Mouse (Mus musculus) forebrain, embryonic 12.5 days (tissue): Measurements from ENCODE around the gene Arhgef6. TPM values are rescaled to one million over a fixed set of nuclear protein-coding genes. Genes with fewer than 3 reads are reported as not detected.

Experiments
- ATAC-seq: fragments of 200-750 bp; cut with Nextera tagmentation; 2 replicates; pipeline ENCODE4 v1.8.0; 2017; ENCODE audit warnings: moderate TSS enrichment; ENCODE audit not compliant: low FRiP score
- H3K27ac ChIP-seq: fragments of 300-500 bp; sonication (generic); 2 replicates; pipeline ENCODE4 v1.5.1; 2016; ENCODE audit warnings: mild to moderate bottlenecking
- H3K27me3 ChIP-seq: fragments of 300-500 bp; sonication (generic); 2 replicates; pipeline ENCODE4 v1.6.1; 2016; ENCODE audit warnings: mild to moderate bottlenecking
- H3K36me3 ChIP-seq: fragments of 300-500 bp; sonication (generic); replicated peaks from 2 replicates; pipeline ENCODE4 v1.6.1; 2016; ENCODE audit warnings: mild to moderate bottlenecking
- H3K4me1 ChIP-seq: fragments of 300-500 bp; sonication (generic); 2 replicates; pipeline ENCODE4 v1.6.1; 2016
- H3K4me2 ChIP-seq: fragments of 300-500 bp; sonication (generic); 2 replicates; pipeline ENCODE4 v1.6.1; 2016; ENCODE audit warnings: mild to moderate bottlenecking, moderate library complexity
- H3K4me3 ChIP-seq: fragments of 300-500 bp; sonication (generic); replicated peaks from 2 replicates; pipeline ENCODE4 v1.5.1; 2016; ENCODE audit warnings: mild to moderate bottlenecking
- H3K9ac ChIP-seq: fragments of 300-500 bp; sonication (generic); 2 replicates; pipeline ENCODE4 v1.6.1; 2016; ENCODE audit warnings: mild to moderate bottlenecking
- H3K9me3 ChIP-seq: fragments of 300-500 bp; sonication (generic); 2 replicates; pipeline ENCODE4 v1.6.1; 2016
- WGBS: fragments of 180-500 bp; shearing (Covaris S2); methylation state at CpG from one replicate; pipeline ENCODE4 v1.1.7; 2016; 5-methylcytosine and 5-hydroxymethylcytosine counted together
- polyA plus RNA-seq: library from polyadenylated mRNA; unstranded; fragments of >200 nt; fragmentation: Nextera tagmentation; extraction: Ambion mirVana; gene quantifications from 2 replicates; pipeline ENCODE4 v1.2.1, GENCODE M21; 2016

Arhgef6 gene
- polyA plus RNA-seq, result 6.5 and 7.2 TPM in 2 replicates

DNA sequence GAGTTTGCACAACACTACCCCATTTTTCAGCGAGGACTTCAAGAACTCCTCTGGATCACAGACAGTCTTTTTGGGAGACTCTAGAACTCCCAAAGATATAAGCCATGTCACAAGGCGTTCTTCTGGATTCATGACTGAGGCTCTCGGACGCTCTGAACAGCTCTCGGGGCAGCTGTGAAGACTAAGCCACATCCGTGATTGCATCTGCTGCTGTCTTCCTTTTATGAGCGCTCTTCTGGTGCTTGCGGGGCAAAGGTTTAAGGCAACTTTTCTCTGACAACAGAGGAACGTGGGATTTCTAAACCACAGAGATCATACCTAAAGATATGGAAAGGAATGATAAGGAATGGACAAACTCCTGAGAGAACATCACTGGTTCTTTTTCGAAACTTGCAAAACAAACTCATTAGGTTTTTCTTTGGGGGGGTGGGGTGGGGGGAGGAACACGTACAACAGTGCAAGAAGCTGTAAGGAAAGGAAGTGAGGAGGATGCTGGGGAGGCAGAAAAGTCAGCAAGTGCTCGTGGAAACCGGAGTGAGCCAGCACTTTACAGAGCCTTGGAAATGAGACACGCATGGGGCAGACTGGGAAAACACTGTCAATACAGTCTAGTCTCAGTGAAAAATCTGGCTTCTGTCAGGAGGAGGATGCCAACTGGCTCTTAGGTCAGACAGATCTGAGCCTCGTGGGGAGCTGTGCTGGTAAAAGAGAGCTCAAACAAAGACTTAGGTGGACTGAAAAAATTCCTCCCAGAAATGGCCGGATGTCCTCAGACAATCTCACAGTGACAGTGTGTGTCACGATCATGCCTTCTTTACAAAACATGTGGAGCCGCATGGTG lies at the start of gene Arhgef6:
Gene Arhgef6, minus strand, starts transcription at position 359 of the 841 bp plus-strand sequence.
- Histone ChIP-seq H3K36me3 (no peaks in the 10 kb centered on the region), H3K9me3 (no peaks in the 10 kb centered on the region), H3K4me2 (no peak within 1 kb of the TSS), H3K27ac (no peak within 1 kb of the TSS), H3K4me1 (no peaks in the 10 kb centered on the region), H3K4me3 (no peak within 1 kb of the TSS), H3K27me3 (no peaks in the 10 kb centered on the region), H3K9ac (no peak within 1 kb of the TSS)
- WGBS, result 74% methylated on average over 18 of the region's 18 CpGs
- no peak for ATAC-seq

DNA sequence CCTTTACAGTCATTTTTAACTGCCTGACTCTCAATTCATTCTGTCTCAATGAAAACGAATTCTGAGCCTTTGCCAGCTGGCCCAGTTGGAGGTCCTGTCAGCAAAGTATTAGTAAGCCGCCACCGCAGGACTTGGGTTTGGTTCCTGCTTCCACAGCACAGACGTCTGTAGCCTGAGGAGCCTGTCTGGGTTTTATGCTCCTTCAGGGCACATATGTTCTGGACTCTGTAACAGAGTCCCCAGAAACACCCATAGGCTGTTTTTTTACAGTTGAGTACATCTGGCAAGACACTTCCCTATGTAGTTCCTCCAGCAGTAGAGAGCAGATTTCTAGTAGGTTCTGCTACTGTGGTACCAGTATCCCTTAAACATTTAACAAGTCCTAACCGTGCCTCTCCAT lies 42.4 kb upstream of the Arhgef6 start:
- Histone ChIP-seq H3K27ac (no peak overlapping the region), H3K36me3 (peaks cover 37% of the 10 kb centered on the region), H3K4me3 (no peak overlapping the region), H3K9ac (no peak overlapping the region), H3K9me3 (no peaks in the 10 kb centered on the region), H3K27me3 (no peaks in the 10 kb centered on the region), H3K4me1 (no peaks in the 10 kb centered on the region), H3K4me2 (no peak overlapping the region)
- WGBS, result 74% methylated on average over 5 of the region's 5 CpGs
- no peak for ATAC-seq

GRCm38 (mm10) chrX:57378579-57378978 lies 40.0 kb upstream of the Arhgef6 start:
- Histone ChIP-seq H3K4me1 (no peaks in the 10 kb centered on the region), H3K36me3 (peaks cover 22% of the 10 kb centered on the region), H3K9me3 (no peaks in the 10 kb centered on the region), H3K4me2 (no peak overlapping the region), H3K27me3 (no peaks in the 10 kb centered on the region), H3K4me3 (no peak overlapping the region), H3K27ac (no peak overlapping the region), H3K9ac (no peak overlapping the region)
- 85% methylated on average over 3 of the region's 3 CpGs for WGBS
- ATAC-seq, result no peak

GRCm38 (mm10) chrX:57377096-57377495 lies 38.6 kb upstream of the Arhgef6 start:
- WGBS, result 80% methylated on average over 3 of the region's 3 CpGs
- H3K36me3 ChIP-seq, result peaks cover 19% of the 10 kb centered on the region

DNA sequence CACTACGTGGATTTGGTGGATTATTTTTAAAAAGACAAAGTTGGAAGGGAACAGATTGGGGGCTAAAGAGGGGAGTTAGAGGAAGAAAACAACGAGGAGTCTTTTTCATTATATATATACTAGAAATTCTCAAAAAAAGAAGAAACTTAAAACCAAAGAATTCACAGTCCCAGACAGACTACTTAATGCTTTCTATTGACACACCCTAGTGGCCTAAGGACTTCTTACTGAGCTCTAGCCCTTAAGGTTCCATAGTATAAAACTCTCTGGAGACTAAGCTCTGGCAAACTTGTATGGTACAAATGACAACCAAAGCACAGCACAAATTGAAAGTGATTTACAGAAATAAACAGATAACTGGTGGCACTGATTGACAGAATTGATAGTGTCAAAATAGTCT lies 35.5 kb upstream of the Arhgef6 start:
- WGBS, result 91% methylated on average over 2 of the region's 2 CpGs
- Histone ChIP-seq H3K4me3 (no peak overlapping the region), H3K4me2 (no peak overlapping the region), H3K4me1 (no peaks in the 10 kb centered on the region), H3K36me3 (peaks cover 8% of the 10 kb centered on the region), H3K27ac (no peak overlapping the region), H3K9ac (no peak overlapping the region), H3K9me3 (no peaks in the 10 kb centered on the region), H3K27me3 (no peaks in the 10 kb centered on the region)
- ATAC-seq, result no peak

More at GRCm38 (mm10) chrX:57377096-57377495, 38.6 kb upstream of the Arhgef6 start:
- Histone ChIP-seq H3K4me1 (no peaks in the 10 kb centered on the region), H3K9ac (no peak overlapping the region), H3K9me3 (no peaks in the 10 kb centered on the region), H3K27ac (no peak overlapping the region), H3K4me3 (no peak overlapping the region), H3K27me3 (no peaks in the 10 kb centered on the region), H3K4me2 (no peak overlapping the region)
- ATAC-seq, result no peak

DNA sequence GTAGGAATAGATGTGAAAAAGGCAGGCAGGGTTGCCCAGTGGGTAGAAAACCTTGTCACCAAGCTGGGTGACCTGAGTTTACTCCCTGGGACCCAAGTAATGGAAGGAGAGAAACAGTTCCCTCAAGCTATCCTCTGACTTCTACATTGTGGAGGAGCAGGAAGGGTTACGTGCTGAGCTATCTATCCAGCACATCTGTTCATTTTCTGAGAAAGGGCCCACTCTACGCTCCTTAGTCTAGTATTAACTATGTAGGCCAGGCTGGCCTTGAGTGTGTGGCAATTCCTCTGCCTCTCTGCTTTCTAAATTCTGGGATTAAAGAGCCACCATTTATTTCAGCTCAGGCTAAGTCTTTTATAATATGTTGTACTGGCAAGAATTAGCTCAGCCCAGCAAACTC lies 35.0 kb upstream of the Arhgef6 start:
- H3K36me3 ChIP-seq, result peaks cover 5% of the 10 kb centered on the region
- no peaks in the 10 kb centered on the region for H3K4me1 ChIP-seq
- no peak overlapping the region for H3K9ac ChIP-seq
- H3K4me3 ChIP-seq, result no peak overlapping the region
- no peak for ATAC-seq
- H3K4me2 ChIP-seq, result no peak overlapping the region
- no peaks in the 10 kb centered on the region for H3K9me3 ChIP-seq
- H3K27me3 ChIP-seq, result no peaks in the 10 kb centered on the region
- 92% methylated on average over 2 of the region's 2 CpGs for WGBS
- H3K27ac ChIP-seq, result no peak overlapping the region

- H3K4me1 ChIP-seq, result no peaks in the 10 kb centered on the region
- 83% methylated on average over 4 of the region's 4 CpGs for WGBS
- no peak for ATAC-seq
- H3K27me3 ChIP-seq, result no peaks in the 10 kb centered on the region
- no peaks in the 10 kb centered on the region for H3K9me3 ChIP-seq
- H3K4me2 ChIP-seq, result no peak overlapping the region
- H3K4me3 ChIP-seq, result no peak overlapping the region
- H3K27ac ChIP-seq, result no peak overlapping the region
- H3K36me3 ChIP-seq, result peaks cover 2% of the 10 kb centered on the region; the same call in 1 of the 2 replicates
- H3K9ac ChIP-seq, result no peak overlapping the region
Observed at GRCm38 (mm10) chrX:57372965-57373364, 34.4 kb upstream of the Arhgef6 start.

- 76% methylated on average over 2 of the region's 2 CpGs for WGBS
Observed at GRCm38 (mm10) chrX:57364891-57365569, 26.5 kb upstream of the Arhgef6 start.

GRCm38 (mm10) chrX:57359316-57359715 lies 20.8 kb upstream of the Arhgef6 start:
- H3K27me3 ChIP-seq, result no peaks in the 10 kb centered on the region
- no peak overlapping the region for H3K27ac ChIP-seq
- H3K4me3 ChIP-seq, result no peak overlapping the region
- 77% methylated on average over 1 of the region's 1 CpGs for WGBS
- no peak for ATAC-seq
- no peak overlapping the region for H3K4me2 ChIP-seq
- no peaks in the 10 kb centered on the region for H3K4me1 ChIP-seq
- no peaks in the 10 kb centered on the region for H3K9me3 ChIP-seq
- H3K36me3 ChIP-seq, result no peaks in the 10 kb centered on the region
- H3K9ac ChIP-seq, result no peak overlapping the region

More at GRCm38 (mm10) chrX:57364891-57365569, 26.5 kb upstream of the Arhgef6 start:
- ATAC-seq, result no peak
- no peaks in the 10 kb centered on the region for H3K36me3 ChIP-seq
- no peaks in the 10 kb centered on the region for H3K4me1 ChIP-seq
- H3K9ac ChIP-seq, result no peak overlapping the region
- H3K4me2 ChIP-seq, result no peak overlapping the region
- no peak overlapping the region for H3K4me3 ChIP-seq
- no peak overlapping the region for H3K27ac ChIP-seq
- H3K9me3 ChIP-seq, result no peaks in the 10 kb centered on the region
- H3K27me3 ChIP-seq, result no peaks in the 10 kb centered on the region

DNA sequence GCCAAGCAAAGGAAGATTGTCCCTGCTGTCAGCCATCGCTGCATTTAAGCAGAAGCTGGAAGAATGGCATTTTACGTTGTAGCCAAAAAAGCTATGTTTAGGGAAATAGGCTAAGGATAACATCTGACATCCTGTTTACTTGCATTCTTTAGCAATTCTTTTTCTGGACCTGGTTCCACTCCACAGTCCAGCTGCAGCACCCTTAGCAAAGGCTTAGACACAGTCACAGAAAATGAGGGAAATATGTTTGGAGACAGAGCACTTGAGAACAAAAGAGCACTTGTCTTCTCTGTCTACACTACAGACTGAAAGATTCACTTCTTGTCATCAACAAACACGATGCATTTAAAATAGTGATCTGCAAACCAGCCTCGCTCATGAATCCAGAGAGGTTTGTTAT lies 691 bp upstream of the Arhgef6 start:
- H3K4me1 ChIP-seq, result no peaks in the 10 kb centered on the region
- no peak overlapping the region for H3K27ac ChIP-seq
- H3K27me3 ChIP-seq, result no peaks in the 10 kb centered on the region
- ATAC-seq, result no peak
- WGBS, result 73% methylated on average over 4 of the region's 4 CpGs
- no peak overlapping the region for H3K4me2 ChIP-seq
- H3K36me3 ChIP-seq, result no peaks in the 10 kb centered on the region
- no peak overlapping the region for H3K9ac ChIP-seq
- no peaks in the 10 kb centered on the region for H3K9me3 ChIP-seq
- no peak overlapping the region for H3K4me3 ChIP-seq

- Histone ChIP-seq H3K9me3 (no peaks in the 10 kb centered on the region), H3K36me3 (no peaks in the 10 kb centered on the region), H3K9ac (no peak overlapping the region), H3K4me3 (no peak overlapping the region), H3K4me2 (no peak overlapping the region), H3K27ac (no peak overlapping the region), H3K4me1 (no peaks in the 10 kb centered on the region), H3K27me3 (no peaks in the 10 kb centered on the region)
- no peak for ATAC-seq
Observed at GRCm38 (mm10) chrX:57337582-57337981, 947 bp downstream of the Arhgef6 start.

DNA sequence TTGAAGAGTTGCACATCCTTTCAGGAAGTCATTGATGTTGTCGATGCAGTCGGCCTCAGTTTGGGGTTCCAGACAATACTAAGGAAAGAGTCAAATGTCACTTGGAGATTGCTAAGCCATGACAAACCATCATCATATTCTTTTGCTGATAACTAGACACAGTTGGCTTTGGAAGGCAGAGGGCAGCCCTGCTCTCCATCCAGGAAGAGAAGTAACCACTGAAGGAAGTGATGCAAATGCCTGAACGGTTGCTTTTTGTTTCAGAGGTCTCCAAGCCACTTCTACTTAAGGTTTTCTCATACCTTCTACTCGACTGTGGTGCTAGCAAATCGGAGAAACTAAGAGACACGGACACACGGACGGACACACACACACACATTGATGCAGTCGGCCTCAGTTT lies 1.6 kb downstream of the Arhgef6 start:
- H3K4me1 ChIP-seq, result no peaks in the 10 kb centered on the region
- ATAC-seq, result no peak
- no peaks in the 10 kb centered on the region for H3K27me3 ChIP-seq
- H3K27ac ChIP-seq, result no peak overlapping the region
- H3K9me3 ChIP-seq, result no peaks in the 10 kb centered on the region
- 83% methylated on average over 9 of the region's 9 CpGs for WGBS
- H3K36me3 ChIP-seq, result no peaks in the 10 kb centered on the region
- no peak overlapping the region for H3K9ac ChIP-seq
- no peak overlapping the region for H3K4me3 ChIP-seq
- no peak overlapping the region for H3K4me2 ChIP-seq

- no peak for ATAC-seq
- H3K27ac ChIP-seq, result no peak overlapping the region
- H3K4me3 ChIP-seq, result no peak overlapping the region
- no peaks in the 10 kb centered on the region for H3K9me3 ChIP-seq
- H3K4me2 ChIP-seq, result no peak overlapping the region
- no peaks in the 10 kb centered on the region for H3K27me3 ChIP-seq
- no peaks in the 10 kb centered on the region for H3K4me1 ChIP-seq
- 89% methylated on average over 6 of the region's 6 CpGs for WGBS
- H3K36me3 ChIP-seq, result no peaks in the 10 kb centered on the region
- no peak overlapping the region for H3K9ac ChIP-seq
Observed at GRCm38 (mm10) chrX:57335313-57335712, 3.2 kb downstream of the Arhgef6 start.
